Mouse (Mus musculus) neural tube, embryonic 11.5 days (tissue): ENCODE data around the gene Tbc1d15. TPM values are rescaled to one million over a fixed set of nuclear protein-coding genes. Genes with fewer than 3 reads are reported as not detected.

Experiments used
- ATAC-seq: fragments of 200-750 bp; cut with Nextera tagmentation; 2 replicates; pipeline ENCODE4 v1.8.0; 2017; ENCODE audit warnings: moderate number of reproducible peaks, mild to moderate bottlenecking, moderate TSS enrichment, moderate library complexity; ENCODE audit not compliant: insufficient read depth, low FRiP score, low TSS enrichment
- DNase-seq: peaks from one replicate; pipeline ENCODE4 v3.0.0-alpha.2; 2015; ENCODE audit warnings: low spot score
- H3K27ac ChIP-seq: fragments of 300-500 bp; sonication (generic); 2 replicates; pipeline ENCODE4 v1.5.1; 2014; ENCODE audit warnings: low read depth, mild to moderate bottlenecking, low read length
- H3K27me3 ChIP-seq: fragments of 300-500 bp; sonication (generic); 2 replicates; pipeline ENCODE4 v1.6.1; 2014; ENCODE audit warnings: mild to moderate bottlenecking, low read length, mixed read lengths; ENCODE audit not compliant: control insufficient read depth, insufficient read depth
- H3K36me3 ChIP-seq: fragments of 300-500 bp; sonication (generic); 2 replicates; pipeline ENCODE4 v1.6.1; 2014; ENCODE audit warnings: mild to moderate bottlenecking, low read length, moderate library complexity, mixed read lengths; ENCODE audit not compliant: control insufficient read depth, insufficient read depth
- H3K4me1 ChIP-seq: fragments of 300-500 bp; sonication (generic); 2 replicates; pipeline ENCODE4 v1.6.1; 2014; ENCODE audit warnings: low read length, mixed read lengths; ENCODE audit not compliant: control insufficient read depth, insufficient read depth
- H3K4me2 ChIP-seq: fragments of 300-500 bp; sonication (generic); 2 replicates; pipeline ENCODE4 v1.6.1; 2014; ENCODE audit warnings: low read depth, mild to moderate bottlenecking, moderate library complexity
- H3K4me3 ChIP-seq: fragments of 300-500 bp; sonication (generic); 2 replicates; pipeline ENCODE4 v1.5.1; 2014; ENCODE audit warnings: low read depth, low read length
- H3K9ac ChIP-seq: fragments of 300-500 bp; sonication (generic); 2 replicates; pipeline ENCODE4 v1.6.1; 2014; ENCODE audit warnings: mild to moderate bottlenecking, low read length
- H3K9me3 ChIP-seq: fragments of 300-500 bp; sonication (generic); 2 replicates; pipeline ENCODE4 v1.6.1; 2016; ENCODE audit warnings: low read length; ENCODE audit not compliant: control insufficient read depth
- WGBS: fragments of 180-500 bp; shearing (Covaris S2); extraction: QIAGEN DNeasy Blood & Tissue Kit; methylation state at CpG from one replicate; pipeline ENCODE4 v1.1.7; 2014; 5-methylcytosine and 5-hydroxymethylcytosine counted together
- polyA plus RNA-seq: library from polyadenylated mRNA; unstranded; fragments of >200 nt; fragmentation: Nextera tagmentation; extraction: Ambion mirVana; gene quantifications from 2 replicates; pipeline ENCODE4 v1.2.1, GENCODE M21; 2014

Gene Tbc1d15
- polyA plus RNA-seq, 1 experiment from 2014 or later: 56.0 TPM

- H3K4me1 ChIP-seq: no peaks in the 10 kb centered on the region
- no peak overlapping the region for H3K4me3 ChIP-seq
- no peak for DNase-seq
- H3K4me2 ChIP-seq: no peak overlapping the region
- H3K9ac ChIP-seq: no peak overlapping the region
- H3K36me3 ChIP-seq: peaks cover 6% of the 10 kb centered on the region
- no peaks in the 10 kb centered on the region for H3K9me3 ChIP-seq
- H3K27me3 ChIP-seq: no peaks in the 10 kb centered on the region
- ATAC-seq: no peak
- no peak overlapping the region for H3K27ac ChIP-seq
- WGBS: 81% methylated on average over 10 of the region's 10 CpGs
Observed at GRCm38 (mm10) chr10:115284170-115284569, 32.9 kb upstream of the Tbc1d15 start.

GRCm38 (mm10) chr10:115281381-115281780 is 30.1 kb upstream of the Tbc1d15 start:
- Histone ChIP-seq H3K4me1 (no peaks in the 10 kb centered on the region), H3K4me3 (no peak overlapping the region), H3K27me3 (no peaks in the 10 kb centered on the region), H3K9ac (no peak overlapping the region), H3K4me2 (no peak overlapping the region), H3K27ac (no peak overlapping the region), H3K9me3 (no peaks in the 10 kb centered on the region), H3K36me3 (no peaks in the 10 kb centered on the region)
- DNase-seq (no peak), ATAC-seq (no peak)
- WGBS: 92% methylated on average over 10 of the region's 10 CpGs

GRCm38 (mm10) chr10:115271649-115272048 is 20.4 kb upstream of the Tbc1d15 start:
- Histone ChIP-seq H3K9me3 (no peaks in the 10 kb centered on the region), H3K4me2 (no peak overlapping the region), H3K27me3 (no peaks in the 10 kb centered on the region), H3K4me1 (no peaks in the 10 kb centered on the region), H3K36me3 (no peaks in the 10 kb centered on the region), H3K4me3 (no peak overlapping the region), H3K27ac (no peak overlapping the region), H3K9ac (no peak overlapping the region)
- no peak for ATAC-seq
- no peak for DNase-seq
- 63% methylated on average over 5 of the region's 5 CpGs for WGBS

- Histone ChIP-seq H3K4me3 (no peak overlapping the region), H3K4me2 (no peak overlapping the region), H3K27ac (no peak overlapping the region), H3K9ac (no peak overlapping the region), H3K36me3 (no peaks in the 10 kb centered on the region), H3K4me1 (no peaks in the 10 kb centered on the region), H3K9me3 (no peaks in the 10 kb centered on the region), H3K27me3 (no peaks in the 10 kb centered on the region)
- DNase-seq (no peak), ATAC-seq (no peak)
- 89% methylated on average over 12 of the region's 12 CpGs for WGBS
Observed at GRCm38 (mm10) chr10:115270612-115271390, 19.5 kb upstream of the Tbc1d15 start.

- 78% methylated on average over 5 of the region's 5 CpGs for WGBS
- Histone ChIP-seq H3K27me3 (no peaks in the 10 kb centered on the region), H3K27ac (no peak overlapping the region), H3K36me3 (no peaks in the 10 kb centered on the region), H3K4me3 (no peak overlapping the region), H3K4me1 (no peaks in the 10 kb centered on the region), H3K9me3 (no peaks in the 10 kb centered on the region), H3K4me2 (no peak overlapping the region), H3K9ac (no peak overlapping the region)
- no peak for DNase-seq
- no peak for ATAC-seq
Observed at GRCm38 (mm10) chr10:115262926-115263562, 11.8 kb upstream of the Tbc1d15 start.

GRCm38 (mm10) chr10:115262261-115262660 is 11.0 kb upstream of the Tbc1d15 start:
- H3K9me3 ChIP-seq: no peaks in the 10 kb centered on the region
- H3K4me2 ChIP-seq: no peak overlapping the region
- no peak overlapping the region for H3K27ac ChIP-seq
- H3K4me3 ChIP-seq: no peak overlapping the region
- H3K36me3 ChIP-seq: no peaks in the 10 kb centered on the region
- no peaks in the 10 kb centered on the region for H3K4me1 ChIP-seq
- ATAC-seq: no peak
- no peak for DNase-seq
- no peaks in the 10 kb centered on the region for H3K27me3 ChIP-seq
- no peak overlapping the region for H3K9ac ChIP-seq
- WGBS: 87% methylated on average over 2 of the region's 2 CpGs

- Histone ChIP-seq H3K4me2 (no peak overlapping the region), H3K4me3 (no peak overlapping the region), H3K4me1 (no peaks in the 10 kb centered on the region), H3K9ac (no peak overlapping the region), H3K36me3 (no peaks in the 10 kb centered on the region), H3K9me3 (no peaks in the 10 kb centered on the region), H3K27ac (no peak overlapping the region), H3K27me3 (no peaks in the 10 kb centered on the region)
- WGBS: 86% methylated on average over 3 of the region's 3 CpGs
- no peak for ATAC-seq
- no peak for DNase-seq
Observed at GRCm38 (mm10) chr10:115261428-115261827, 10.2 kb upstream of the Tbc1d15 start.

GRCm38 (mm10) chr10:115256162-115256561 is 4.9 kb upstream of the Tbc1d15 start:
- H3K4me1 ChIP-seq: no peaks in the 10 kb centered on the region
- H3K9me3 ChIP-seq: no peaks in the 10 kb centered on the region
- no peak for DNase-seq

GRCm38 (mm10) chr10:115253521-115253920 is 2.3 kb upstream of the Tbc1d15 start:
- DNase-seq (no peak), ATAC-seq (no peak)
- Histone ChIP-seq H3K27ac (no peak overlapping the region), H3K9ac (no peak overlapping the region), H3K36me3 (no peaks in the 10 kb centered on the region), H3K4me1 (peaks cover 3% of the 10 kb centered on the region; the same call in 1 of the 2 replicates), H3K4me3 (no peak overlapping the region), H3K4me2 (no peak overlapping the region), H3K9me3 (no peaks in the 10 kb centered on the region), H3K27me3 (no peaks in the 10 kb centered on the region)
- 75% methylated on average over 3 of the region's 3 CpGs for WGBS

More at GRCm38 (mm10) chr10:115256162-115256561, 4.9 kb upstream of the Tbc1d15 start:
- Histone ChIP-seq H3K27ac (no peak overlapping the region), H3K36me3 (no peaks in the 10 kb centered on the region), H3K4me3 (no peak overlapping the region), H3K9ac (no peak overlapping the region), H3K4me2 (no peak overlapping the region), H3K27me3 (no peaks in the 10 kb centered on the region)
- WGBS: 88% methylated on average over 5 of the region's 5 CpGs
- no peak for ATAC-seq
